Mouse (Mus musculus) heart, embryonic 12.5 days (tissue): ENCODE measurements around the gene 4921501E09Rik. TPM values are rescaled to one million over a fixed set of nuclear protein-coding genes. Genes with fewer than 3 reads are reported as not detected.
"Not testable (repeated sequence)": the region's sequence is repeated elsewhere in the genome, so short reads cannot be mapped to it uniquely, and the experiment has no call there.

Experiments
- ATAC-seq: fragments of 200-750 bp; cut with Nextera tagmentation; 2 replicates; pipeline ENCODE4 v1.8.0; 2017; ENCODE audit warnings: moderate TSS enrichment, moderate library complexity; ENCODE audit not compliant: insufficient number of reproducible peaks, low FRiP score
- H3K27ac ChIP-seq: fragments of 300-500 bp; sonication (generic); 2 replicates; pipeline ENCODE4 v1.5.1; 2016; ENCODE audit warnings: mild to moderate bottlenecking, moderate library complexity; ENCODE audit not compliant: poor library complexity, severe bottlenecking
- H3K27me3 ChIP-seq: fragments of 300-500 bp; sonication (generic); replicated peaks from 2 replicates; pipeline ENCODE4 v1.6.1; 2016; ENCODE audit warnings: mild to moderate bottlenecking, moderate library complexity
- H3K36me3 ChIP-seq: fragments of 300-500 bp; sonication (generic); 2 replicates; pipeline ENCODE4 v1.6.1; 2016; ENCODE audit warnings: mild to moderate bottlenecking, moderate library complexity
- H3K4me1 ChIP-seq: fragments of 300-500 bp; sonication (generic); replicated peaks from 2 replicates; pipeline ENCODE4 v1.6.1; 2016; ENCODE audit warnings: mild to moderate bottlenecking
- H3K4me2 ChIP-seq: fragments of 300-500 bp; sonication (generic); 2 replicates; pipeline ENCODE4 v1.6.1; 2016; ENCODE audit warnings: mild to moderate bottlenecking, moderate library complexity
- H3K4me3 ChIP-seq: fragments of 300-500 bp; sonication (generic); 2 replicates; pipeline ENCODE4 v1.5.1; 2016; ENCODE audit warnings: mild to moderate bottlenecking
- H3K9ac ChIP-seq: fragments of 300-500 bp; sonication (generic); 2 replicates; pipeline ENCODE4 v1.6.1; 2016; ENCODE audit warnings: mild to moderate bottlenecking, moderate library complexity
- H3K9me3 ChIP-seq: fragments of 300-500 bp; sonication (generic); replicated peaks from 2 replicates; pipeline ENCODE4 v1.6.1; 2016; ENCODE audit warnings: mild to moderate bottlenecking, moderate library complexity
- WGBS: fragments of 180-500 bp; shearing (Covaris S2); methylation state at CpG from one replicate; pipeline ENCODE4 v1.1.7; 2016; 5-methylcytosine and 5-hydroxymethylcytosine counted together
- polyA plus RNA-seq: library from polyadenylated mRNA; unstranded; fragments of >200 nt; fragmentation: Nextera tagmentation; extraction: Ambion mirVana; gene quantifications from 2 replicates; pipeline ENCODE4 v1.2.1, GENCODE M21; 2016

4921501E09Rik gene
- polyA plus RNA-seq: not detected in 2 replicates

DNA sequence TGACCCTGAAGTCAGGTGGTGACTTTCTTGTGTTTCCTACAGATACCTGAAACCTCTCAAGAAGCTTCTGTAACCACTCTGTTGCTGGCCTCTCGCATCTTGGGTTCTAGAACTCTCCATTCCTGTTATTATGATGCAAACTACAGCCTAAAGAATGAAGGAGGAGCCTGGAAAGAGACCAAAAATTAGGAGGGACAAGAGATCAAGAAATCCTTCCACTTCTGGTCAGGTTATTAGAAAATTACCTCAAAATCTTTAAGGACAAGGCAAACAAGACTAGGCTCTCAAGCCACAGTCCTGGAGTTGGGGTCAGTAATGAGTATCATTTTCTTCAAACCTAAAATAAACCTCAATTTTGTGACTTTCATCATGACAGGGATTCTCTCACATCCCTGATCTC, at the start of gene 4921501E09Rik:
TSS of gene 4921501E09Rik (minus strand) at position 101 of the 400 bp plus-strand sequence.
- Histone ChIP-seq H3K27me3 (0 out of 2 replicates have a peak, but pooled peaks cover 3% of the 10 kb centered on the region), H3K9ac (no peak within 1 kb of the TSS), H3K27ac (no peak within 1 kb of the TSS), H3K4me3 (no peak within 1 kb of the TSS), H3K4me1 (no peaks in the 10 kb centered on the region), H3K9me3 (no peaks in the 10 kb centered on the region), H3K36me3 (no peaks in the 10 kb centered on the region), H3K4me2 (no peak within 1 kb of the TSS)
- WGBS: 39% methylated on average over 1 of the region's 1 CpGs
- ATAC-seq: no peak

DNA sequence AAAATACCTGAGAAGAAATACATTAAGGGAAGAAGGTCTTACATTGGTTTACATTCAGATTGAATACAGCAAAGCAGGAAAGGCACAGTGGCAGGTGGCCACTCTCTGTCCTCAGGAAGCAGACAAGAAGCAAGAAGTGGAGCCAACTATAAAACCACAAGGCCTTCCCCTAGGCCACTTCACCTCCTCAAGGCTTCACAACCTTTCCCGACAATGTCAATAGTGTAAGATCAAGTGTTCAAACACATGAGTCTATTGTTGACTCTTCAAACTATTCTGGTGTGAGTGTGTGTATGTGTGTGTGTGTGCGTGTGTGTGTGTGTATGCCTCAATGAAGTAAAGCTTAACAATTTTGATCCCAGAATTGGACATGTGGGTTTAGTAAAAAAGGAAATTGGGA, 29.5 kb upstream of the 4921501E09Rik start:
- Histone ChIP-seq H3K9ac (no peak overlapping the region), H3K27me3 (no peaks in the 10 kb centered on the region), H3K4me2 (no peak overlapping the region), H3K36me3 (no peaks in the 10 kb centered on the region), H3K9me3 (no peaks in the 10 kb centered on the region), H3K4me3 (no peak overlapping the region), H3K4me1 (peaks cover 8% of the 10 kb centered on the region), H3K27ac (no peak overlapping the region)
- WGBS: 93% methylated on average over 2 of the region's 2 CpGs
- no peak for ATAC-seq

DNA sequence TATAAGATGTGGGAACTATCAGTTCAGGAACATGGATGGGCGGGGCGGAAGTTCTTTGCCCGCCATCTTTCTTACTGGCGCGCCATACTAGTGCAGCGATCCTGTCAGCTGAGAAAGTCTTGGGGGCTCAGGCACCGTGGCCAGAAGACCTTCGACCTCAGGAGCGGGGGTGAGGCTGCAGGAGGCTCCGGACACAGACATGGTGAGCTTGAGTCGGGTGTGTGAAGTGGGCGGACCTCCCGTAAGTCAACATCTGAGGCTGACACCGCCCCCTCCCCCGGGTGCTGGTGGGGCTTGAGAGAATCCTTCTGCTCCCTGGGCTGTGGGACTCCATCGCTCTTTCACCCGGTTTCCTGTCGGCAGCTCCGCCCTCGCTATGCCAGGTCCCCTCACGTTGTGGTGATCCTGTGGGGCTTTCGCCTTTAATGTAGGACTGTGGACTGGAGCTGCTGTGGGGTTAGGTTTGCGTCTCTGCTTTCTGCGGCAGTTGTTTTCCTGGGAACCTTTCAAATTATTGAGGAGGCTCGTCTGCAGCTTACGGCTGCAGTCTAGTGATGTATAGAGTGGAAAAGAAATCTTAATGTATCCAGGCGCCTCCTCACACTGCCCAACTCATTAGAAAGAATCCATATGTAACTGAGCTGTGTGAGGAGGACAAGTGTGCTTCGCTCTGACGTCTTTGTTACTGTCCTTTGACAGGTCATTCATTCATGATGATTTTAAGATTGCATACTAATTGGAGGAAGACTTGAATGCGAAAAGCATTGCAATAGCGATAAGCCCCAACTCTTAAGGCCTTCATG, 24.7 kb upstream of the 4921501E09Rik start:
- H3K4me3 ChIP-seq: peak overlapping the region; percentile 71
- H3K27me3 ChIP-seq: no peaks in the 10 kb centered on the region
- H3K27ac ChIP-seq: peak overlapping the region; percentile 85
- peak overlapping the region; percentile 74 for H3K4me2 ChIP-seq
- WGBS: 3% methylated on average over 31 of the region's 31 CpGs
- peaks cover 8% of the 10 kb centered on the region for H3K4me1 ChIP-seq
- no peaks in the 10 kb centered on the region for H3K9me3 ChIP-seq
- peak; percentile 71 for ATAC-seq
- peak overlapping the region; percentile 75 for H3K9ac ChIP-seq
- no peaks in the 10 kb centered on the region for H3K36me3 ChIP-seq

DNA sequence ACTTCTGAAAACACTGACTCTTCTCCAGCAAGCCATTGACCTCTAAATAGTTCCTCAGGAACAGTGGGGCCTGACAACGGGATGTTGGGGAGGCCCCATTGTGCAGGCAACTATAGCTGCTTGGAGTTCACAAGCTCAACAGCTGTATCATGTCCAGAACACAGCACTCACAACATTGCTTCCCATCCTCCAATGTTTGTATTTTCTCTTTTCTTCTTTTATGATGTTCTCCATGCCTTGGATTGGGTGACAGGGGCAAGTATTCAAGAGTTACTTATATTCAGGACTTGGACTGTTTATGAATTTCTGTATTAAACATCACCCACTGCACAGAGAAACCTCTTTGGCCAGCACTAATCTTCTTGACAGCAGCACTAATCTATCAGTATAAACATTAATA, 23.8 kb upstream of the 4921501E09Rik start:
- Histone ChIP-seq H3K9me3 (no peaks in the 10 kb centered on the region), H3K4me1 (peaks cover 8% of the 10 kb centered on the region), H3K4me3 (no peak overlapping the region), H3K4me2 (no peak overlapping the region), H3K36me3 (no peaks in the 10 kb centered on the region), H3K27ac (no peak overlapping the region), H3K27me3 (no peaks in the 10 kb centered on the region), H3K9ac (no peak overlapping the region)
- WGBS: 91% methylated on average over 1 of the region's 1 CpGs
- no peak for ATAC-seq

DNA sequence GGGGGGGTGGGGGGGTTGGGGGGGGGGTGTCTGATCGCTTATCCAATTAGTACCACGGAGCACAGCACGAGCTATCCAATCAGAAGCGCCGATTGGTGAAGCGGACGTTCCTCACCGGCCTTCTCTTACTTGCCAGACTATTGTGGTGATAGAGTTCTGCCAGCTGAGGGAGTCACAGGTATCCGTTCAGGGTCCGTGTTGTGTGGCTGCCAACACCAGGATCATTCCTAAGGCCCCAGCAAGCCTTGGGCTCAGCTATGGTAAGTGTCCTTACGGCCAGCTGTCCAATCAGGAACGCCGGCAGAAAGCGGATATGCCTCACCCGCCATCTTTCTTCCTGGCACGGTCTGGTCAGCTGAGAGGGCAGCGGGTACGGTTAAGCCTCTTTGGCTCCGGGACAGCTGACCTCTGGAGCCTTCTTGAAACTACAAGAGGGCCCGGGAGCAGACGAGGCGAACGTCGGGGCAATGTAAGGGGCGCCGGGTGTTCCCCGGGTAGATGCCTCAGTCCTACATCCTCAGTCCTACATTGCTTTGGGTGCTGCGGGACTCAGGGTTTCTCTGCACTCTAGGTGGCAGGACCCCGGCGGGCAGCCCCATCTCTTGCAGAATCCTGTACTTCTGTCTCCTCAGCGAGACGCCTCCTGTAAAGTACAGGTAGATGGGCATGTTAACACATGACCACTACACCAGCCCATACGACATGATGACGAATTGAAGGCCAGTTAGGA, 21.5 kb upstream of the 4921501E09Rik start, which contains the start of gene Zfp563:
TSS of gene Zfp563 (plus strand) at position 91 of the 730 bp plus-strand sequence.
- WGBS: 3% methylated on average over 34 of the region's 34 CpGs
- H3K36me3 ChIP-seq: no peaks in the 10 kb centered on the region
- ATAC-seq: peak; percentile 93
- H3K9me3 ChIP-seq: no peaks in the 10 kb centered on the region
- H3K27me3 ChIP-seq: no peaks in the 10 kb centered on the region
- H3K4me3 ChIP-seq: peak within 1 kb of the TSS; percentile 81
- H3K4me1 ChIP-seq: peaks cover 8% of the 10 kb centered on the region
- peak within 1 kb of the TSS; percentile 79 for H3K9ac ChIP-seq
- peak within 1 kb of the TSS; percentile 85 for H3K27ac ChIP-seq
- H3K4me2 ChIP-seq: peak within 1 kb of the TSS; percentile 83

DNA sequence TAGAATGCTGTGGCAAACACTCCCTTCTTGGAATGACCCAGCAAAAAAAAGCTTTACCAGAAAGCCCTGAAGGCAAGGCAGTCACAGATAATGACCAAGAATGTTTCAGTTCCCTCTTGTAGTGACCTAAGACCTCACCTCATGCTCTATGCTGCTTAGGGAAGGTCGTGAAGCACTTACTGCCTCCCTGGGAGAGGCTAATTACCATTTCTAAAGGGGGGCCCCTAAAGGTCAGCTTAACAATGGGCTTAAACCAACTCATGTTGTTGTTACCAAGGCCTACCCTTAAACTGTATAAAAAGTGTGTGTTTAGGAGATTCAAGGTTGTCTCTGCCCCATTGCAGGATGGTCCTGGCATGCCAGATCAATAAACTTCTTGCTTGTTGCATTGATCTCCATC, 4.9 kb downstream of the 4921501E09Rik start:
- Histone ChIP-seq H3K9ac (no peak overlapping the region), H3K4me2 (no peak overlapping the region), H3K9me3 (no peaks in the 10 kb centered on the region), H3K27me3 (no peaks in the 10 kb centered on the region), H3K4me1 (no peaks in the 10 kb centered on the region), H3K4me3 (no peak overlapping the region), H3K36me3 (no peaks in the 10 kb centered on the region), H3K27ac (no peak overlapping the region)
- WGBS: 0% methylated on average over 1 of the region's 1 CpGs
- ATAC-seq: no peak

DNA sequence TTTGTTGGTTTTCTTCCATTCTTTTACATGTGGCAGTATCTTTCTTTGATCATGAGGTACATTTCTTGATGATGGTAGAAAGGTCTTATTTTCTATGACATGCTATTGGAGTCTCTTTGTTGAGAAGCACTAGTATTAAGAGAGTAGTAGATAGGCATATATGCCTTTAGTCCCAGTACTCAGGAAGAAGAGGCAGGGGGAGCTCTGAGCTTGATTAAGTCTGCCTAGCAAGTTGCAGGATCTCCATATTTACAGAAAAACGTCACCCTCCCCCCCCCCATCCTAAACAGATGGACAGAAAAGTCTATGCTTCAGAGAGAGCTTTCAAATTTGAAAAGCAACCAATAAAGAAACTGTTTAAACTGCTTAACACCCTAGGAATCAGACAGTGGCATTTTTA, 9.1 kb downstream of the 4921501E09Rik start:
- no peaks in the 10 kb centered on the region for H3K4me1 ChIP-seq
- no peaks in the 10 kb centered on the region for H3K9me3 ChIP-seq
- ATAC-seq: no peak
- H3K9ac ChIP-seq: no peak overlapping the region
- H3K27ac ChIP-seq: no peak overlapping the region
- H3K36me3 ChIP-seq: no peaks in the 10 kb centered on the region
- no peak overlapping the region for H3K4me2 ChIP-seq
- no peaks in the 10 kb centered on the region for H3K27me3 ChIP-seq
- 16% methylated on average over 1 of the region's 1 CpGs for WGBS
- no peak overlapping the region for H3K4me3 ChIP-seq

DNA sequence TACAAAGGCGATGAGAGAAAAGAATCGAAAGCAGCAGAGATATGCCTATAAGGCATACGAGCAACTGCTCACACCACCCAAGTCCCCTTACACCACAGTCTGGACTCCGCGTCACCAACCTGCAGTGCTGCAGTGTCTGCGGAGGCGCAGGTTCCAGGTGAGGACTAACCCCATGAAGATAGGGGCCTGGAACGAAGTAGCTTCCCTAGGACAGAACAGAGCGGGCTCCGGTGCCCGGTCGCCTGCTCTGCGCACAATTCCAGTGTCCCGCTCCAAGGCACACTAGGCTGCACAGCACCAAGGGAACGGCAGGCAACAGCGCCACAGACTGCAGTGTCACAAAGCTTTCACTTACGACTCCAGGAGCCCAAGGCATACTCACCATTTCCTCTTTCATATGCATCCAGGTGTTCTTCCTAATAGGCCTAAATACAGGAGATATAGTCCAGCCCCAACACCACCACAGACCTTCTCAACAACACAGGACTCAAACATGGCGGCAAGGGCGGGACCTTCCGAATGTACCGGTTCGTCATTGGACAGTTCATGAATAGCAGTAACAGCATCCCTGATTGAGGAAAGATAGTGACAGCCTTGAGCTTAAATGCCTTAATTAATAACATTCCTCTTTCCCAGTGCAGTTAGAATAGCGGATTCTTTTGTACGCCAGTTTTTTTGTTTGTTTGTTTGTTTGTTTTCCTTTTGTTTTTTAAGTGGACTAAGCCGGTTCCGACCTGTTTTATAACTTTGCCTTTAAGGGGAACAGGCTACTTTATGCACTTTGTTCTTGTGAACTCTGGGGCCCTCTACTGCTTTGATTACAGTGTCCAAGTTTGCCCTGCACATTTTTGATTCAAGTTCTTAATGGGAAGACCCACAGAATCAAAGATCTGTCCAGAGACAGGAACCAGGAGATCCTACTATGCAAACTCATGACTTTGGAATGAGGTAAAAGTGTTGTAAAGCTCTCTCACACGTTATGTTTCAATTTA, 34.7 kb downstream of the 4921501E09Rik start, which contains the start of gene Zfp763:
TSS of gene Zfp763 (minus strand) at position 503 of the 992 bp plus-strand sequence.
- Histone ChIP-seq H3K27ac (peak within 1 kb of the TSS; percentile 58), H3K9me3 (no peaks in the 10 kb centered on the region), H3K9ac (peak within 1 kb of the TSS; percentile 74), H3K36me3 (0 out of 2 replicates have a peak, but pooled peaks cover 1% of the 10 kb centered on the region), H3K4me2 (peak within 1 kb of the TSS; percentile 56), H3K4me3 (peak within 1 kb of the TSS; percentile 65), H3K27me3 (no peaks in the 10 kb centered on the region), H3K4me1 (no peaks in the 10 kb centered on the region)
- 4% methylated on average over 27 of the region's 27 CpGs for WGBS
- ATAC-seq: peak; percentile 92

DNA sequence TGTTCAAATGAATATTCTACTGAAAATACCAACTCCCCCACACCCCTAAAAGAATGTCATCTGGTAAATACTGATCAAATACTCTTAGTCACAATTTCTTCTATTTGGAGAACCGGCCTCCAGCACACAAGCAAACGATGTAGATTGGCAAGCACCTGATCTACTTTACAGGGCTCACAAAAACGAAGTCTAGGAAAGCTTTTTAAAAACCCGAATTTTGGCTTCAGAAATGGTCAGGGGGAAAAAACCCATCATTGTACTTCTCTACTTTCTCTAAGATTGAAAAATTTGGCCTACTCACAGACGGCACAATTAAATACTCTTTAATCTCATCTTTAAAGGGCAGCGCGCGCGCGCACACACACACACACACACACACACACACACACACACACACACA, 35.5 kb downstream of the 4921501E09Rik start:
- Histone ChIP-seq H3K36me3 (peaks cover 7% of the 10 kb centered on the region), H3K9ac (peak overlapping the region; percentile 74; the same call in 1 of the 2 replicates), H3K4me3 (peak overlapping the region; percentile 65), H3K4me1 (no peaks in the 10 kb centered on the region), H3K4me2 (peak overlapping the region; percentile 56), H3K9me3 (peaks cover 5% of the 10 kb centered on the region), H3K27me3 (no peaks in the 10 kb centered on the region), H3K27ac (no peak overlapping the region)
- ATAC-seq: no peak
- WGBS: 15% methylated on average over 10 of the region's 10 CpGs

DNA sequence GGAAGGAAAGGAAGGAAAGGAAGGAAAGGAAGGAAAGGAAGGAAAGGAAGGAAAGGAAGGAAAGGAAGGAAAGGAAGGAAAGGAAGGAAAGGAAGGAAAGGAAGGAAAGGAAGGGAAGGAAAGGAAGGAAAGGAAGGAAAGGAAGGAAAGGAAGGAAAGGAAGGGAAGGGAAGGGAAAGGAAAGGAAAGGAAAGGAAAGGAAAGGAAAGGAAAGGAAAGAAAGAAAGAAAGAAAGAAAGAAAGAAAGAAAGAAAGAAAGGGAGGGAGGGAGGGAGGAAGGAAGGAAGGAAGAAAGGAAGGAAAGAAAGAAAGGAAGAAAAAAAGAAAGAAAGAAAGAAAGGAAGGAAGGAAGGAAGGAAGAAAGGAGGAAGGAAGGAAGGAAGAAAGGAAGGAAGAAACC, 47.4 kb downstream of the 4921501E09Rik start:
- Histone ChIP-seq H3K36me3 (peaks cover 72% of the 10 kb centered on the region), H3K9me3 (peaks cover 53% of the 10 kb centered on the region)
- not testable (repeated sequence) for H3K27me3 ChIP-seq, H3K4me3 ChIP-seq, H3K4me1 ChIP-seq, H3K27ac ChIP-seq, H3K9ac ChIP-seq, ATAC-seq, H3K4me2 ChIP-seq
